Mouse (Mus musculus) right cerebral cortex, postnatal 4 days (tissue): ENCODE data around the gene Gm10197.
A peak's percentile ranks its signal among the peaks of the same experiment; 100 is the strongest.
"Not testable (repeated sequence)": the region's sequence is repeated elsewhere in the genome, so short reads cannot be mapped to it uniquely, and the experiment has no call there.

Experiments
- DNase-seq: peaks from one replicate; pipeline ENCODE4 v3.0.0-alpha.2; 2022

Gene Gm10197

GRCm38 (mm10) chr19:53371666-53372065 is at the start of gene Gm10197:
Gm10197 (minus strand) TSS chr19:53371766.
- DNase-seq, result no peak

DNA sequence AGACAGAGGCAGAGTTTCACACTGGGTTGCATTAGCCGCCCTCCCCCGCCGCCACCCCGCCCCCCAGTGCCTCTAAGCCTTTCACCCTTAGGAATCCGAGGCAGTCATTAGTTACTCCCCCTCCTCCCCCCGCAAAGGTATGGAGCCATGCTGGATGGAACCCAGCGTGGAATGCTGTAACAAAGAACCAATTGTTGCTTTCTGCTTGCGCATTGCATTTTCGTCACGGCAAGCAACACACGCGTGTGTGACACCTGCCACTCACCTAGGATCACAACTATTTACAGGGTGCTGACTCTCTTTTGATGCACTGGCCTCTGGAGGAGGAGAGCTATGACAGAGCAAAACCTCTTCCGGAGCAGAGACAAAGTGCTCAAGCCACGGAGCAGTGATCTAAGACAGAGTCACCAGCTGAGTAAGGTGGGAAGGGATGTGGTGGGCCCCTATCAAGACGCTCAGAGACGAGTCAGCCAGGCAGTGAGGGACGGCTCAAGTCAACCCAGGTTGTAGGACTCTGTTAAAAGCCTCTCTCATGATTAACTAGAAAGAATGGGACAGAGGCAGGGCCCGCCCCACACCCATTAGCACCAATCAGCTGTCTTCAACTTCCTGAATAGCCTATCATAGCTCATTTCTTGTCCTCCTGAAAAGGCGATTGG is 49.5 kb upstream of the Gm10197 start:
- DNase-seq, result peak; percentile 63

GRCm38 (mm10) chr19:53419834-53420233 is 48.3 kb upstream of the Gm10197 start:
- peak; percentile 29 for DNase-seq

DNA sequence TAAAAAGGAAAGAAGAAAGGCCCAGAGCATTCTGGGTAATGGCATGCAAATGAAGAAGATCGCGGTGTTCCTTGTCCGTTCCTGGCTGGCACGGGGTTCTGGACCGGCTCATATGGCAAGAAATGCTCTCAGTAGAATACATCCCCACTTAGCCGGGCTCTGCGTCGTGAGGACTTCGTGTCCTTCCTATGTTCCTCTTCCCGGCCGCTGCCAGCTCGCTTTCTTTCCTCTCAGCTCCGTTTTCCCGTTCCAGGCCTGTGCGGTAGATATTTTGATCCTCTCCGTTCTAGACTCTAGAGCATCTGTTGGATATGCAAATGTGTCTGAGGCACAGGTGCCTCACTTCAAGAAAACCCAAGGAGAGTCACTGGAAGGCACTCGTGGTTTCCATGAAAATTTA is 43.6 kb upstream of the Gm10197 start:
- DNase-seq, result no peak

GRCm38 (mm10) chr19:53414650-53415049 is 43.1 kb upstream of the Gm10197 start:
- DNase-seq, result no peak

DNA sequence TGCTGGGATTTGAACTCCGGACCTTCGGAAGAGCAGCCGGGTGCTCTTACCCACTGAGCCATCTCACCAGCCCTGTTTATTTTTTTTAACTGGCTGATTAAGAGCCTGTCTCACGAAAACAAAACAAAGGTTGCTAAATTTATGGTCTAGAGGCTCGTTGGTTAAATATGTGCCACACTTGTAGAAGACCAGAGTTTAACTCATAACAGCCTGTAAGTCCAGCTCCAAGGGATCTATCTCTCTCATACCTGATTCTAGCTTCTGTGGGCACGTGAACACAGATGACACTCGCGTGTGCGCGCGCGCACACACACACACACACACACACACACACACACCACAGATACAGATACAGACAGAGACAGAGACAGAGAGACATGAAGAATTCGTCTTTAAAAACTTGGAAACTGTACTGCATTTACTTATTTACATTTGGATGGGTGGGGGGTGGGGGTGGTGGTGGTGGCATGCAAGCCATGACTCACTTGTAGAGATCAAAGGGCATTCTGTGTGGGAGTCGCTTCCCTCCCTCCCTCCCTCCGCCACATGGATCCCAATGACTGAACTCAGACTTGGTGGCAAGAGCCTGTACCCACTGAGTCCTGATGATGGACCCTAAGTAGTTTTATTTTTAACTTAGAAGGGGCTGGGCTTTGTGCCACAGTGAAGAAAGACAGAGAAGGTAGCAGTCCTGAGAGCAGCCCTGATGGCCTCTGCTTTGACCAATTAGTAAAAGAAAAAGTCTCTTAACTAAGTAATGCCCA is 42.2 kb upstream of the Gm10197 start:
- no peak for DNase-seq

DNA sequence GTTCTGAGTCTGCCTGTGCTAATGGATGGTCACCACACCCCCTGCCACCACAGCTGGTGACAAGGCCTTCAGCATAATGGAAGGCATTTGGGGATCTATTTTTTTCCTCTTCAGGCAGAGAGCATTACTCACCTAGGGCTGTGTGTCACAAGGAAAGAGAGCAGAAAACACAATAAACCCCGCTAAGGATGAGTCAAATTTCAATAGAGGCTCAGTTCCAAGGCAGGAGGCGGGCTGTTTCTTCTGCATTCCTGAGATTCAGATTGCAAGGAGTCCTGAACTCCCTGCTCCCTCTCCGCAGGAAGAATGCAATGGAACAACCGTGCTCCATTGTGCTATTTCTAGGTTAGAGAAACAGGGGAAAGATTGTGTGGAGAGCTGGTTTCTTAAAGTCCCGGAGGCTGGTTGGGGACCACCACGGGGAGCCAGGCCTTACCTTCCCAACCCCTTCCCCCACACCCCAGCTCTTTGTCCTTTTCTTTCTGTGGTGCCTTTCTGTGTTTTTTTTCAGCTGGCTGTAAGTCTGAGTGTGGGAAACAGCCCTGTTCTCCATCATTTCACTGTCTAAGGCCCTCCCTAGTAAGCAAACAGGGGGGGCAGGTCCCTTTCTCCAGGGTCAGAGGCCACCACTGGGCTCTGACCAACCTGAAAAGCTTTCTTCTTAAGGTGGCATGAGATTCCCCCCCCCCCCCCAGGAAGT is 40.7 kb upstream of the Gm10197 start:
- no peak for DNase-seq

- no peak for DNase-seq
These were observed 38.2 kb upstream of the Gm10197 start for GRCm38 (mm10) chr19:53409663-53410307.

DNA sequence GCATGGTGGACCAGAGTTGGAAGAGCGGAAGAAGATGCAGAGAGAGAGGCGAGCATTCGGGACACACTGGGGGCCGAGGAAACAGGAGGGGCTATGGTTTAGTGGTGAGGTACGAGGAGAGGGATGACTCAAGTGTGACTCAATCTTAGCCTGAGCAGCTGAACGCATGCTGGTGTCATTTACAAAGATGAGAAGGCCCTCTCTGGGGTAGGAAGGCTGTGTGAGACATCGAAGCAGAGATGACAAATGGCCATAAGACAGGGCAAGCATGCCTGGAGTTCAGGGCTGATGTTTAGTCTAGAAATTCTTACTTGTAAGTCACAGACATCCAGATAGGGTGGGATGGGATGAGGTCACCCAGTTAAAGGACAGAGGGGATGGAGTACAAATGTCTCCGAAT is 36.8 kb upstream of the Gm10197 start:
- DNase-seq, result no peak

DNA sequence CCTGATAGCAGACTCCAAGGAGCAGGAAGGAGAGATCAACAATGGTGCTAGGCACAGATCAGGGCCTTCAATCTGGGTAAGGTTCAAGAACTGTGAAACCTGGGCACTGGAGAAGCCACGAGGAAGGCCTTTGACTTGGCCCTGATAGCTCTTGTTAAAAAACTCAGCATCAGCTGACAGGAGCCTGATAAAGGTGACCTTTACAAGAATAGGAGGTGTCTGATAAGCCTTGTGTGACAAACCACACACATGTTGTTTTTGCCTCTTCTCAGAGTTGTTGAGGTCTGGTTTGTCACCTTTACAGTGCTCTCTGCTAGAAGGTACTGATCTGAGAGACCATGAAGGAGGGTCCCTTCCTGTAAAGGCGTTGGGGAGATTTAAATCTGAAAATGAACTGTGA is 35.8 kb upstream of the Gm10197 start:
- no peak for DNase-seq

- no peak for DNase-seq
These were observed 34.2 kb upstream of the Gm10197 start for GRCm38 (mm10) chr19:53405810-53406209.

- no peak for DNase-seq
These were observed 33.3 kb upstream of the Gm10197 start for GRCm38 (mm10) chr19:53404837-53405356.

DNA sequence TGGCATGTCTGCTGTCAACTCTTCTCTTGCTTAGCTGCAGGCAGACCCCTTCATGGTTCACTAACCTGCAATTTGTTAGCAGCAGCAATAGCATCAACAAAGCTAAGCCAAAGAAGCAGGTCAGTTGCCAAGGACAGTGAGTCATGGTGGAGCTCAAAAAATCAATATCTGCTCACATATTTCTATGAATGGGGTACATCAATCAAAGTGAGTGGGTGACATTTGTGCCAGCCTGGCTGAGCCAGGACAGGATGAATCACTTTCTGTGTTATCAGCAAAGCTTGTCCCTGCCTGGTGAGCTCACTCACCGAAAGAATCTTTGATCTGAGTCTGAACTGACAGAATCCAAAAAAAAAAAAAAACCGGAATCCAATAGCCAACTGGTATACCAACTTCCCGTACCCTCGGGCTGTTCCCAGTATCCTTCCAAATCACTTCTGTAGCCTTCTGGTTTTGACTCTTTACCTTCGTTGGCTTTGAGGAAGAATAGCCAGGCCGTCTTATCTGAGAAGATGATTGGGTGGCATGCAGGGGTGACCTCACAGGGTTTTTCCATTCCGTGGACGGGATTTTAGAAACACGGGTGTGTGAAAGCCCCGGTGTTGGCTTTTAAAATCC is 32.8 kb upstream of the Gm10197 start:
- DNase-seq, result no peak

DNA sequence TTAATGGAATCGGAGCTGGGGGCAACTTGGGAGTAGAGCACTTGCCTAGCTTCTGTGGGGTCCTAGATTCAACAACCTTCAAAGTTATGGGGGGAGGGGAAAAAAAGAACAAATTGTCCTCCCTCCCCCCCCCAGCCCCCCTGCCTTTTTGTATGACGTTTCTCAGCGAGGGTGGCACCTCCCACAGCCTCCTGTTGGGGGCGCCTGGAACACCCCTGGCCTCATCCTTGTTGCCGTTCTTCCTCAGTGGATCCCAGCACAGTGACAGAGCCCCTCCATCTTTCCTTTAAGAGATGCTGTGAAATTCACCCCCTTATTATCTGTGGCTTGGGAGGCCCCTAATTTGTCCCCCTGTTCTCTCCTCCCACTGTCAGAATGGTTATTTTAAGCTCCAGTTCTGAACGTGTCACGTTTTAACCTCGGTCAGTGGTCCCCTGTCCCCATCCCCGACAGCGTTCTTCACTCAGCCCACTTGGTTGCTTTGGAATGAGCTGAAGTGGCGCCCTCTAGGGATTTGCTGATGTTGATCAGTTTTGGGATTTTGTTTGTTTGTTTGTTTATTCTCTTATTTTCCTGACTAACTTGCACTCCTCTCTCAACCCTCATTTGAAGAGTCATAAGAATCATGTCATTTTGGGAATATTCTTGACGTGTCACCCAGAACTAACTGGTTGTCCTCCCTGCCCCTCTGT is 31.3 kb upstream of the Gm10197 start:
- DNase-seq, result no peak

GRCm38 (mm10) chr19:53400332-53401110 is 29.0 kb upstream of the Gm10197 start:
- DNase-seq, result no peak

- no peak for DNase-seq
These were observed 27.6 kb upstream of the Gm10197 start for GRCm38 (mm10) chr19:53399213-53399612.

- DNase-seq, result no peak
These were observed 26.1 kb upstream of the Gm10197 start for GRCm38 (mm10) chr19:53397451-53398233.

GRCm38 (mm10) chr19:53395805-53396204 is 24.2 kb upstream of the Gm10197 start:
- not testable (repeated sequence) for DNase-seq

DNA sequence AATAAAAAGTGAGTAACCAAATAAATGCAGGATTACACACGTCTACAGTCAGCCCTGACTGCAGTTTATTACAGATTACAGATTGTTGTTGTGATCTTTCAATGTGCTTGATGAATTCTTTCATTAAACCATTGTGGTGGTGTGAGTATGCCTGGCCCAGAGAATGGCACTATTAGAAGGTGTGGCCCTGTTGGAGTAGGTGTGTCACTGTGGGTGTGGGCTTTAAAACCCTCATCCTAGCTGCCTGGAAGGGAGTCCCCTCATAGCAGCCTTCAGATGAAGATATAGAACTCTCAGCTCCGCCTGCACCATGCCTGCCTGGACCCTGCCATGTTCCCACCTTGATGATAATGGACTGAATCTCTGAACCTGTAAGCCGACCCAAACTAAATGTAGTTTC is 23.4 kb upstream of the Gm10197 start:
- DNase-seq, result not testable (repeated sequence)

GRCm38 (mm10) chr19:53394552-53394951 is 23.0 kb upstream of the Gm10197 start:
- no peak for DNase-seq
